Mouse (Mus musculus) myocyte (in vitro differentiated cells): ENCODE data around the gene A030005K14Rik.

ENCODE experiments used
- CEBPB ChIP-seq: IDR thresholded peaks from 2 replicates; pipeline ENCODE4 v1.6.1; 2011; ENCODE audit warnings: mild to moderate bottlenecking, moderate library complexity; ENCODE audit not compliant: poor library complexity, insufficient read depth, severe bottlenecking
- E2F4 ChIP-seq: IDR thresholded peaks from one replicate; pipeline ENCODE4 v1.6.1; 2011; ENCODE audit warnings: mild to moderate bottlenecking, control low read depth, moderate library complexity; ENCODE audit not compliant: insufficient read depth
- MAX ChIP-seq: IDR thresholded peaks from one replicate; pipeline ENCODE4 v1.6.1; 2011; ENCODE audit warnings: low read depth, mild to moderate bottlenecking, control low read depth
- SRF ChIP-seq: IDR thresholded peaks from one replicate; pipeline ENCODE4 v1.6.1; 2011; ENCODE audit warnings: low read depth; ENCODE audit not compliant: control insufficient read depth, insufficient read length

- no peak for TF ChIP-seq CEBPB
- TF ChIP-seq E2F4: no peak
- TF ChIP-seq SRF: no peak
- TF ChIP-seq MAX: no peak
These were observed 17.2 kb upstream of the A030005K14Rik start for GRCm38 (mm10) chr1:83076190-83076917.
